Mouse (Mus musculus): Measurements from ENCODE around the gene Gm49510. TPM values are rescaled to one million over a fixed set of nuclear protein-coding genes. Genes with fewer than 3 reads are reported as not detected.

Gm49510 gene
- polyA plus RNA-seq, 1 experiment, result not detected

GRCm38 (mm10) chr15:78916052-78916826, 16.8 kb downstream of the Gm49510 start:
- H3K27ac ChIP-seq (ENCODE audit: insufficient read depth, low read depth, low read length), result no peak overlapping the region
- peaks cover 38% of the 10 kb centered on the region for H3K4me1 ChIP-seq (ENCODE audit: control insufficient read depth, insufficient read depth, low read length)
- WGBS, result 20% methylated on average over 12 of the region's 12 CpGs
- peak overlapping the region; percentile 69 for H3K4me3 ChIP-seq (ENCODE audit: insufficient read depth, low read depth, low read length)
- TF ChIP-seq CTCF (IDR thresholded peaks at IDR 0.05; ENCODE audit: insufficient read depth, low read depth, low read length), result no peak
- no peak for TF ChIP-seq POLR2A (IDR thresholded peaks at IDR 0.05; ENCODE audit: insufficient read depth, low read depth, low read length)

GRCm38 (mm10) chr15:78918126-78918525, 18.7 kb downstream of the Gm49510 start:
- no peak for TF ChIP-seq CTCF (IDR thresholded peaks at IDR 0.05; ENCODE audit: insufficient read depth, low read depth, low read length)
- TF ChIP-seq POLR2A (IDR thresholded peaks at IDR 0.05; ENCODE audit: insufficient read depth, low read depth, low read length), result no peak
- 88% methylated on average over 23 of the region's 23 CpGs for WGBS
- Histone ChIP-seq H3K4me1 (ENCODE audit: control insufficient read depth, insufficient read depth, low read length) (peaks cover 38% of the 10 kb centered on the region), H3K4me3 (ENCODE audit: insufficient read depth, low read depth, low read length) (no peak overlapping the region), H3K27ac (ENCODE audit: insufficient read depth, low read depth, low read length) (no peak overlapping the region)

GRCm38 (mm10) chr15:78919914-78920313, 20.4 kb downstream of the Gm49510 start:
- 0 out of 2 replicates have a peak overlapping the region, but pooled peaks have one; percentile 28 for H3K27ac ChIP-seq (ENCODE audit: insufficient read depth, low read depth, low read length)
- no peak for TF ChIP-seq CTCF (IDR thresholded peaks at IDR 0.05; ENCODE audit: insufficient read depth, low read depth, low read length)
- TF ChIP-seq POLR2A (IDR thresholded peaks at IDR 0.05; ENCODE audit: insufficient read depth, low read depth, low read length), result no peak
- H3K4me1 ChIP-seq (ENCODE audit: control insufficient read depth, insufficient read depth, low read length), result peaks cover 35% of the 10 kb centered on the region
- WGBS, result 49% methylated on average over 12 of the region's 12 CpGs
- no peak overlapping the region for H3K4me3 ChIP-seq (ENCODE audit: insufficient read depth, low read depth, low read length)

- TF ChIP-seq POLR2A (IDR thresholded peaks at IDR 0.05; ENCODE audit: insufficient read depth, low read depth, low read length), result no peak
- TF ChIP-seq CTCF (IDR thresholded peaks at IDR 0.05; ENCODE audit: insufficient read depth, low read depth, low read length), result no peak
- no peak overlapping the region for H3K4me3 ChIP-seq (ENCODE audit: insufficient read depth, low read depth, low read length)
Measured at GRCm38 (mm10) chr15:78922700-78923099, 23.2 kb downstream of the Gm49510 start.

GRCm38 (mm10) chr15:78923585-78923984, 24.1 kb downstream of the Gm49510 start:
- peaks cover 41% of the 10 kb centered on the region for H3K4me1 ChIP-seq (ENCODE audit: control insufficient read depth, insufficient read depth, low read length)
- no peak overlapping the region for H3K27ac ChIP-seq (ENCODE audit: insufficient read depth, low read depth, low read length)
- 92% methylated on average over 6 of the region's 6 CpGs for WGBS
- no peak overlapping the region for H3K4me3 ChIP-seq (ENCODE audit: insufficient read depth, low read depth, low read length)
- no peak for TF ChIP-seq CTCF (IDR thresholded peaks at IDR 0.05; ENCODE audit: insufficient read depth, low read depth, low read length)
- no peak for TF ChIP-seq POLR2A (IDR thresholded peaks at IDR 0.05; ENCODE audit: insufficient read depth, low read depth, low read length)

More at GRCm38 (mm10) chr15:78922700-78923099, 23.2 kb downstream of the Gm49510 start:
- WGBS, result 93% methylated on average over 7 of the region's 7 CpGs
- Histone ChIP-seq H3K27ac (ENCODE audit: insufficient read depth, low read depth, low read length) (no peak overlapping the region), H3K4me1 (ENCODE audit: control insufficient read depth, insufficient read depth, low read length) (peaks cover 41% of the 10 kb centered on the region)

- Histone ChIP-seq H3K27ac (ENCODE audit: insufficient read depth, low read depth, low read length) (no peak overlapping the region), H3K4me3 (ENCODE audit: insufficient read depth, low read depth, low read length) (no peak overlapping the region), H3K4me1 (ENCODE audit: control insufficient read depth, insufficient read depth, low read length) (peaks cover 36% of the 10 kb centered on the region)
- TF ChIP-seq CTCF (IDR thresholded peaks at IDR 0.05; ENCODE audit: insufficient read depth, low read depth, low read length), result no peak
- no peak for TF ChIP-seq POLR2A (IDR thresholded peaks at IDR 0.05; ENCODE audit: insufficient read depth, low read depth, low read length)
- 69% methylated on average over 8 of the region's 8 CpGs for WGBS
Measured at GRCm38 (mm10) chr15:78925129-78925528, 25.7 kb downstream of the Gm49510 start.

GRCm38 (mm10) chr15:78926021-78926919, 26.8 kb downstream of the Gm49510 start, which contains the start of gene Lgals1:
Gene Lgals1 (plus strand): TSS chr15:78926725.
- WGBS, result 26% methylated on average over 20 of the region's 20 CpGs
- TF ChIP-seq CTCF (IDR thresholded peaks at IDR 0.05; ENCODE audit: insufficient read depth, low read depth, low read length) (no peak), POLR2A (IDR thresholded peaks at IDR 0.05; ENCODE audit: insufficient read depth, low read depth, low read length) (no peak)
- H3K4me3 ChIP-seq (ENCODE audit: insufficient read depth, low read depth, low read length), result no peak within 1 kb of the TSS; the same call in 1 of the 2 replicates
- H3K4me1 ChIP-seq (ENCODE audit: control insufficient read depth, insufficient read depth, low read length), result peaks cover 33% of the 10 kb centered on the region
- peak within 1 kb of the TSS; percentile 55 for H3K27ac ChIP-seq (ENCODE audit: insufficient read depth, low read depth, low read length)

GRCm38 (mm10) chr15:78927021-78927787, 27.7 kb downstream of the Gm49510 start:
- Histone ChIP-seq H3K4me3 (ENCODE audit: insufficient read depth, low read depth, low read length) (peak overlapping the region; percentile 41; the same call in 1 of the 2 replicates), H3K4me1 (ENCODE audit: control insufficient read depth, insufficient read depth, low read length) (peaks cover 33% of the 10 kb centered on the region), H3K27ac (ENCODE audit: insufficient read depth, low read depth, low read length) (peak overlapping the region; percentile 55)
- WGBS, result 45% methylated on average over 15 of the region's 15 CpGs
- TF ChIP-seq CTCF (IDR thresholded peaks at IDR 0.05; ENCODE audit: insufficient read depth, low read depth, low read length) (no peak), POLR2A (IDR thresholded peaks at IDR 0.05; ENCODE audit: insufficient read depth, low read depth, low read length) (no peak)
